Mouse (Mus musculus): ENCODE results near the gene Tmem74b. TPM values are rescaled to one million over a fixed set of nuclear protein-coding genes. Genes with fewer than 3 reads are reported as not detected.

Gene Tmem74b
- polyA plus RNA-seq (2017; shearing (Covaris generic)) = under 1 TPM; 0.20 to 0.88 TPM

GRCm38 (mm10) chr2:151701231-151702145 lies at the start of gene Tmem74b:
Tmem74b (plus strand) TSS chr2:151702008.

GRCm38 (mm10) chr2:151668433-151668832 lies 33.4 kb upstream of the Tmem74b start, which contains the start of gene Rad21l:
Rad21l (minus strand) TSS chr2:151668533.

DNA sequence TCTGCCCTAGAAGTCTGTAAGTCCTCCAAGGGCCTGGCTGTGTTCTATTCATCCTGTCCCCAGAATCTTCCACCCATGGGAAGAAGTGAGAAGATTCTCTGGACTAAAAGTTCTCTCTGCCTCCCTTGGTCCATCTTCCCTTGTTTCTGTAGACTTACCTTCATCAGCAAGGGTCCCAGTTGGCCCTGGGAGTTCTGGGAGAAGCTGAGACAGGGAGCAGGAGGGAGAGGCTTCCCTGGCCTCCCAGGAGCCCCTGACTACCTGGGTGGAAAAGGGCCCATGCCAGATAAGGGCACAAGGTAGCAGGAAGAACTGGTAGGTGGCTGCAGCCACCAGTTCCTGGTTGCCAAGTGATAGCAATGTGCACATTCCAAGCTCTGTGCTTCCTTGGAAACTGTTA lies 42.0 kb downstream of the Tmem74b start, which contains the start of gene Psmf1:
Psmf1 (minus strand) TSS at position 342 of the 400 bp plus-strand sequence.

Other genes with a start within 250 kb of the Tmem74b start
- gene 4921509C19Rik, start 225.9 kb upstream of the Tmem74b start, polyA plus RNA-seq (2017; shearing (Covaris generic)) = under 1 TPM in 1 of 2 experiments, not detected in 1; 0.87 TPM
- gene Nsfl1c, start 207.8 kb upstream of the Tmem74b start, polyA plus RNA-seq (2017; shearing (Covaris generic)) = 100 to 1,000 TPM; 157 to 162 TPM
- gene Fkbp1a, start 159.5 kb upstream of the Tmem74b start, polyA plus RNA-seq (2017; shearing (Covaris generic)) = 100 to 1,000 TPM; 347 to 354 TPM
- gene Sdcbp2, start 129.4 kb upstream of the Tmem74b start, polyA plus RNA-seq (2017; shearing (Covaris generic)) = 10 to 100 TPM; 27.5 to 78.1 TPM
- 1 to 10 TPM; 1.1 to 4.4 TPM for gene Snph, start 69.4 kb upstream of the Tmem74b start, polyA plus RNA-seq (2017; shearing (Covaris generic))
- gene Rad21l, start 33.5 kb upstream of the Tmem74b start, polyA plus RNA-seq (2017; shearing (Covaris generic)) = under 1 TPM in 1 of 2 experiments, not detected in 1; 0.17 TPM
- 10 to 100 TPM; 65.8 to 79.3 TPM for gene Psmf1, start 42.2 kb downstream of the Tmem74b start, polyA plus RNA-seq (2017; shearing (Covaris generic))
- under 1 TPM; 0.13 to 0.47 TPM for gene Rspo4, start 140.9 kb downstream of the Tmem74b start, polyA plus RNA-seq (2017; shearing (Covaris generic))
- gene Angpt4, start 209.2 kb downstream of the Tmem74b start, polyA plus RNA-seq (2017; shearing (Covaris generic)) = under 1 TPM; 0.19 to 0.91 TPM